Mouse (Mus musculus): Measurements from ENCODE around the gene Ccdc78. TPM values are rescaled to one million over a fixed set of nuclear protein-coding genes. Genes with fewer than 3 reads are reported as not detected.

Ccdc78 gene
- total RNA-seq, 2 experiments from 2014 or later = not detected

DNA sequence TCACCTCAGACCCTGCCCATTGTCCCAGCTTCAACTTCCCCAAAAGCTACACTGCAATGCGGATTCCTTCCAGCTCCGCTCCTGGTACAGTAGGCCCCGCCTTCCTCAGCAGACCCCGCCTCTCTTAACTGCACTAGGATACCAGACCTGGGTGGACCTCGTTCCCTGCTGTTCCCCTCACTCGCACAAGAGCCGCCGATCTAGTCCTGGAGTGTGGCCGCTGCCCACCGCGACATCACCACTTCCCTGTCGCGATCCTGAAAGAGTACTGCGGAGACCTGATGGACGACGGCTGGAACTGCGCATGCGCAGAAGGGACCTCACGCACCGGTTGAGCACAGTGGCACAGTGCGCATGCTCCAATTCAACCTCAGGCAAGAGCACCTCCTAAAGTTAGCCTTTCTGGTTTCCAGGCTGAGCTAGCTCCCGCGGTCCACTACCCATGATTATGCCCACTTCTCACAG, 1.1 kb upstream of the Ccdc78 start, which contains the start of gene Haghl:
Haghl (minus strand) TSS at position 393 of the 465 bp plus-strand sequence.
- H3K27ac ChIP-seq = peak within 1 kb of the TSS; percentile 94
- no peak; the same call in 1 of the 2 replicates for TF ChIP-seq CTCF (IDR thresholded peaks at IDR 0.05)
- peak; percentile 94 to 96 for DNase-seq (ENCODE audit: extremely low spot score in 1 of 2, low spot score in 2 of 2)
- intact Hi-C loops (cut with DNase I) = no loop called here
- H3K4me3 ChIP-seq = peak within 1 kb of the TSS; percentile 74

DNA sequence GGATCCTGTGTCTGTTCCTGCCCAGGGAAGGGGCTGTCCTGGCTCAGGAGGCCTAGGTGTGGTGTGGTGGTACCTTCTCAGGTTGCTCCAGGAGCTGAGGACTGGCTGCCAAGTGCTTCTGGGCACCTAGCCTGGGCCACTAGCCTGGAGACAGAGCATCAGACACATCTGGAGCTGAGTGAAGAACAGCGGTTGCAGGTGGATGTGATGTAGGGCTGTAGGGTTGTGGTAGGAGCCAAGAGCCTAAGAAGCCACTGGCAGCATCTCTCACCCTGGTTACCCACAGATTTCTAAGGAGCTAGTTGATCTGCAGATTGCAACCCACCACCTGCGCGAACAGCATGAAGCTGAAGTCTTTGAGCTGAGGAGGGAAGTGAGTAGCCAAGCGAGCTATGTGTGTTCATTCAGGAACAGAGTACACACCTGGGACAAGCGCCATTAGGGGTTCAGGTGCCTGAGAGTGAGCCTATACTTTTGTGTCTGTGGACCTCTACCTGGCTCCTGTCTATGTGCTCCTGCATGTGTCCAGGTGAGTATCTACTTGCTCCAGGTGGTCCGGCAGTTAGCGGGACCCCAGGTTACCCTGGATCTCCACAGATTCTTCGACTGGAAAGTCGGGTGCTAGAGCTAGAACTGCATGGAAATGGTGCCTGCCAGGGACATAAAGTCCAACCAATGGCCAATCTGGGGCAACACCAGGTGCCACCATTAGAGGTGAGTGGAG, 563 bp downstream of the Ccdc78 start:
- intact Hi-C loops (cut with DNase I) = no loop called here

DNA sequence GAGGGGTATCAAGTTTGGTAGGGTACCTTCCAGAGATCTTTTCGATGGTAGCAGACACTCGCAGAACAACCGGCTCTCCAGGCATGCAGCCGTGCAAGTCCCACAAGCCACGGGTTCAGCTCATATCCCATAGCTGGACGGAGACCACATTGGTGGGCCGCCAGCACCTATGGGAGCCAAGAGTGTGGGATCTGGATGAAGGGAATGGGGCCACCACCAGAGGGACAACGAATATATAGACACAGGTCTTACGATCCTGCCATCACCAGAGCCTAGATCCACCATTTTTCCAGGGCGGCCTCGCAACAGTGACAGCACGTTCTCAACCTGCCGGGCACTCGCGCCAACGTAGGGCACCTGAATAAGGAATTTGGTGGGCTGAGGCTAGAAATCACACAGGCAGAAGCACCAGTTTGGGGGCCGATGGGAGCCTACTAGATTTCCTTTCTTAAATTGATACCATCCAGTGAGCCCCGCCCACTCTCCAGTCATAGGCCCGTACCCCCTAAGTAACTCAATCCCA, 5.0 kb downstream of the Ccdc78 start:
- TF ChIP-seq CTCF (IDR thresholded peaks at IDR 0.05) = no peak; the same call in 1 of the 2 replicates
- DNase-seq (ENCODE audit: extremely low spot score in 1 of 2, low spot score in 2 of 2) = no peak
- peak overlapping the region; percentile 89 for H3K27ac ChIP-seq
- intact Hi-C loops (cut with DNase I) = no loop called here
- peak overlapping the region; percentile 89 for H3K4me3 ChIP-seq

More for the DNA sequence above, 563 bp downstream of the Ccdc78 start:
- Histone ChIP-seq H3K4me3 (no peak overlapping the region), H3K27ac (no peak overlapping the region)
- DNase-seq (ENCODE audit: extremely low spot score in 1 of 2, low spot score in 2 of 2) = no peak
- no peak for TF ChIP-seq CTCF (IDR thresholded peaks at IDR 0.05)

DNA sequence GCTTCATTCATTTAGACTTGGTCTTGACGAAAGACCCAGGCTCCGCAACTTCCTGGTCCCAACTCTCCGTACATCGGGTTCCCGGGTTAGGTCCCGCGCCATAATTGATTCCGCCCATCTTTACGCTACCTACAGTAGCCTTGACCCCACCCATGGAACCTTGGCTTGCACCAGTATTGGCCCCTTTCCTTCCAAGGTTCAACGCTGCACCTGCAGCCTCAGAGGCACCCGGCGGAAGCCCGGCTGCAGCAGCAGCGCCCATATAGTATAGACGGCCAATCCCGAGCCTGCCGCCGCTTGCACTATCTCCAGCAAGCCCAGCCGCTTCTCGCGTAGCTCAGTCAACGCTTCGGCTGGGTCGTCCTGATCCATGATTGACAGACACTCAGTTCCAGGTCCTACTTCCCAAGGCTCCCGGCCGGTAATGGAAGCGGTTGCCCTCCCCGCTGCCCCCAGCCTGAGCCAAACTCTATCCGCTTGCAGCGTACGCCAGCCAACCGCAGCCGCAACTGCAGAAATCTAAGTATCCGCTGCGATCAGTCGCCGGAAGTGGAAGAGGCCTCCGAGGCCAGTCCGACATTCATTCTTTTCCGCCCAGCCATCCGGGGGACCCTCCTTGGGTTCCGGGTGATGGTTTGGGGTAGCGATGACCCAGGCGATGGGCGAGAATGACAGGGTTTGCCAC, 5.6 kb downstream of the Ccdc78 start:
- peak overlapping the region; percentile 89 for H3K4me3 ChIP-seq
- intact Hi-C loops (cut with DNase I) = no loop called here
- DNase-seq (ENCODE audit: extremely low spot score in 1 of 2, low spot score in 2 of 2) = peak; percentile 82 to 88
- TF ChIP-seq CTCF (IDR thresholded peaks at IDR 0.05) = no peak
- peak overlapping the region; percentile 89 for H3K27ac ChIP-seq

DNA sequence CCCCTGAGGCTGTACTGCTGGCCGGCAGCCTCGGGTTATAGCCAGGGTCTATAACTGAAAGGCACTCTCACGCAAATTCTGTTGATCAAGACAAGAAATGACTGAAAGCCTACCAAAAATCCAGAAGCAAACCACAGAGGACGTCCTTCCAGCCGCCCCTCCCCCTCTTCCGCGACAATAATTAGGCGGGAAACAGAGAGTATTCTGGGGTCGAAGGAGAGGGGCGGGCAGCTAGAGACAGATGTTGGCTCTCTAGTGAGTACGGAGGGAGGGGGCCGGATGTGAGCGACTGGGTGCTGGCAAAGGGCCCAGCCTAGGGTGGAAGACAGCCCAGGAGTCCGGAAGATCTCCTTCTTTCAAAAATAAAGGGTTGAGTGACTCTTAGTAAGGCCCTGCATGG, 6.2 kb downstream of the Ccdc78 start, which contains the start of gene Fam173a:
Fam173a (minus strand) TSS at position 287 of the 400 bp plus-strand sequence.
- peak; percentile 58 to 74 for DNase-seq (ENCODE audit: extremely low spot score in 1 of 2, low spot score in 2 of 2)
- intact Hi-C loops (cut with DNase I) = no loop called here
- TF ChIP-seq CTCF (IDR thresholded peaks at IDR 0.05) = no peak
- Histone ChIP-seq H3K4me3 (peak within 1 kb of the TSS; percentile 89), H3K27ac (peak within 1 kb of the TSS; percentile 89)

DNA sequence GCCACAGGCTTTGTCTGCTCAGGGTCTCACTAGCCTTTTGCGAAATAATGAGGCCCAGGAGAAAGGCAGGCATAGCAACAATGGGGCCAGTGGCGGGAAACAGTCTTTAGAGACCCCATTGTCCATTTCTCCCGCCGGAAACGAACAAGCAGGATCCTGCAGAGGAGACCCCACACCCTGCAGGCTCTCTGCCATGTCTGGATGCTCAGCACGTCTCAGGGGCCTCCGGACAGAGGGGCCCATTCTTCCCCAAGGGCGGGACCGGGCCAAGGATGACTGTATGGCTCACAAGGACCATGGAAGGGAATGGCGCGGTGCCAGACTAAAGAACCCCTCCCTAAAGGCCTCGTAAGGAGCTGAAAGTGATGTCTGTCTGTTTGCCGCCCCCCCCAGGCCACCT, 7.8 kb downstream of the Ccdc78 start:
- H3K27ac ChIP-seq = 0 out of 2 replicates have a peak overlapping the region, but pooled peaks have one; percentile 78
- no peak for DNase-seq (ENCODE audit: extremely low spot score in 1 of 2, low spot score in 2 of 2)
- no peak overlapping the region for H3K4me3 ChIP-seq
- no peak for TF ChIP-seq CTCF (IDR thresholded peaks at IDR 0.05)
- intact Hi-C loops (cut with DNase I) = no loop called here

DNA sequence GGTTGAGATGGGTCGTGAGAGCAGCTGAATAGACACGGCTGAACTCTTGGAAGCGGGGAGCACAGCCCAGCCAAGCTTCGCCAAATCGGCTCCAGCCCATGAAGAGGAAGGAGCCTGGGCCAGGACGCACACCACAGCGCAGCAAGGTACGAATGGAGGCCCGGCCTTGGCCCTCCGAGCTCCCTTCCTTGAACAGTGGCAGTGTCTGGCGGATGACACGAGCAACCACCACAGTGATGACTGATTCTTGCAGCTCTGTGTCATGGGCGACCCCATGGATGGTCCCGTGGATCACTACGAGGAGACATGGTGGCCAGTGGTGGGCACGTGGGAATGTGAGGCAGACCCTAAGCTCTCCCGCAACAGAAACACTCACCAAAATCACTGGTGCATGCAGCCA, 8.6 kb downstream of the Ccdc78 start:
- no peak for TF ChIP-seq CTCF (IDR thresholded peaks at IDR 0.05)
- peak overlapping the region; percentile 78 for H3K27ac ChIP-seq
- H3K4me3 ChIP-seq = peak overlapping the region; percentile 18
- intact Hi-C loops (cut with DNase I) = no loop called here
- no peak for DNase-seq (ENCODE audit: extremely low spot score in 1 of 2, low spot score in 2 of 2)

DNA sequence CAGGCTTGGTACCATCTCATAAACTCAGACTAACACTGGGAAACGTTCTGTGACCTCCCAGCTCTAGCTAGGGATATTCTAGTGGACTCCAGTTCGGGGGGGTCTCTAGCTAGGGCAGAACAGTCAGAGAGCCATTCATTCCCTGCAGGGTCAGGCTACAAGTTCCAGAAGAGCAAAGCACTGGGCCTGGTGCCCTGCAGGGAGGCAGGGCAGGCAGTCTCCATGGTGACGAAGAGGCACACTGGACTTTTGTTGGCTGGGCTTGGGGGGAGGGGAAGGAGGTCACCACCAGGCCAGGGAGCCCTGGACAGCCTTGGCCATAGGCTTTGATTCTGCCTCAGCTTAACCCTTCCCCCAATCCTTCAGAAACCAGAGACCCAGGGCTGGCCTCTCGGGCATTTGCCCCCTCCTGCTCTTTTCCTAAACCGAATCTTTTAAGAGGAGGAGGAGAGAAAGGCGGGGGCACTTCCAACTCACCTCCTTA, 9.3 kb downstream of the Ccdc78 start, which contains the start of gene AC134908.4:
AC134908.4 (minus strand) TSS at position 51 of the 484 bp plus-strand sequence.
- Histone ChIP-seq H3K4me3 (peak within 1 kb of the TSS; percentile 53), H3K27ac (peak within 1 kb of the TSS; percentile 78)
- intact Hi-C loops (cut with DNase I) = no loop called here
- peak in 1 of 2 experiments; percentile 70 for DNase-seq (ENCODE audit: extremely low spot score in 1 of 2, low spot score in 2 of 2)
- no peak for TF ChIP-seq CTCF (IDR thresholded peaks at IDR 0.05)

DNA sequence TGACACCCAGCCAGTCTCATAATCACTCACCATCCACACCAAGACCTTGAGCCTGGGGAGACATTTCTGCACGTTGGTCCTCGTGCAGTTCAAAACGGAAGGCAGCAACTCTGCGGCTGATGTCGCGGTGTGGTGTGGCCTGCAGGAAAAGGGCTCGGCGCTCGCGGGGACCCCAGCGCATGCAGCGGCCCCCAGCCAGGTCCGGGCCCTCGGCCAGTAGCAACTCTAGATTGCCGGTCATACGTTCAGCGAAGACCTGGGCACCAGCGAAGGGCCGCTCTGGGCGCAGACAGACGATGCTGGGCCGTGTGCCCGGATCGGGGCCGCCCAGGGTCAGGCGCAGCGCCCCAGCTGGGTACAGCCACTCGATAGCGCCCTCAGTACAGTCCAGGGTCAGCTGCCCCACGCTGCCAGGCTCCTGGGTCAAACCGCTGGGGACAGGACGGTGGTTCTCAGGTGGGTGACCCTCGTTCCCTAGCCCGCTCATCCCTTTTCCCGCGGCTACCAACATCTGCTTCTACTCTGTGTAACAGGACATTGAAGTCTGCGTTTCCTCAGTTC, 9.9 kb downstream of the Ccdc78 start:
- intact Hi-C loops (cut with DNase I) = no loop called here
- no peak for DNase-seq (ENCODE audit: extremely low spot score in 1 of 2, low spot score in 2 of 2)
- Histone ChIP-seq H3K27ac (peak overlapping the region; percentile 76), H3K4me3 (peak overlapping the region; percentile 53)
- TF ChIP-seq CTCF (IDR thresholded peaks at IDR 0.05) = no peak

DNA sequence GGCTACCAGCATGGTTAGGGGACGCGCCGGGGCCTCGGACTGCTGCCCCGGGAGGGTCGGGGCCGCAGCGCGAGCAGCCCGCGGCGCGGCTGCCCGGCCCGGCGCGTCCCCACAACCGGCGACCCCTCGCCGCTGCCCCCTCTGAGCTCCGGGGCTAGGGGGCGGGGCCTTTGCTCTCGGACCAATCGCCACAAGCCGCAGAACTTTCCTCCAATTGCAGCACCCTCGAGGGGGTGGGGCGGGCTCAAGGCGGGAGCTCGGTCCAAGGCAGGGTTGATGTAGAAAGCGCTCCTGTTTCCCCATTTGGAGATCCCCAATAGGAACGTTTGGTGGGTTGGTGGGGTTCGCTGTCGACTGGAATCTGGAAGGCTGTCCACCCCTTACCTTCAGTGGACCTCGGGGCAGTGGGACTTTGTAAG, 10.6 kb downstream of the Ccdc78 start, which contains the start of gene Metrn:
Metrn (minus strand) TSS at position 186 of the 419 bp plus-strand sequence.
- Histone ChIP-seq H3K4me3 (peak within 1 kb of the TSS; percentile 53), H3K27ac (peak within 1 kb of the TSS; percentile 76)
- peak; percentile 76 to 81 for DNase-seq (ENCODE audit: extremely low spot score in 1 of 2, low spot score in 2 of 2)
- no peak for TF ChIP-seq CTCF (IDR thresholded peaks at IDR 0.05)
- intact Hi-C loops (cut with DNase I) = loop anchor here (1.0 kb wide), 1 partner anchor 24 kb away; the partner anchor contains the start of gene Narfl

DNA sequence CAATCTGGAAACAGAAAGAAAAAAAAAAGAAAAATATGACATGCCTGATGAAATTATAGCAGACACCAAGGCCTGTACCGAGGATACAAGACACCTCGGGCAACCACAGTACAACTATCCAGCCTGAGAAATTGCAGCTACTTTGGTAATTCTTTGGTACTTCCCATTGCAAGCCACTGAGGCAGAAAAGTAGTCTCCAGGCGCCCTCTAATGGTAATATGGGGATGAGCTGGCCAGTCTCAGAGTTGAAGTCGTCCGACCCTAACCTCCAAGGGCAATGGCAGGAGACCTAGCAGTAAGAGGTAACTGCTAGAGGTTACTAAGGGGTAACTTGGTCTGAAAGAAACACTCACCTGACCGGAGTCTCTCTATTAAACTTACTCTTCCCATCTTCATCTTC, 14.6 kb downstream of the Ccdc78 start:
- Histone ChIP-seq H3K27ac (peak overlapping the region; percentile 51), H3K4me3 (no peak overlapping the region)
- peak; percentile 58 to 67 for DNase-seq (ENCODE audit: extremely low spot score in 1 of 2, low spot score in 2 of 2)
- peak; percentile 89 for TF ChIP-seq CTCF (IDR thresholded peaks at IDR 0.05)
- intact Hi-C loops (cut with DNase I) = loop anchor here (1.0 to 5.0 kb wide), 5 partner anchors 28 to 404 kb away; partner anchors contain the start of genes Narfl and Sox8
